Mouse (Mus musculus) CD4-positive, CD25-positive, alpha-beta regulatory T cell, adult 2 months (primary cell): Measurements from ENCODE around the gene Gm4763.
A peak's percentile ranks its signal among the peaks of the same experiment; 100 is the strongest.
"Not testable (repeated sequence)": the region's sequence is repeated elsewhere in the genome, so short reads cannot be mapped to it uniquely, and the experiment has no call there.

ENCODE experiments used
- DNase-seq: peaks from one replicate; pipeline ENCODE4 v3.0.0-alpha.2; 2012; ENCODE audit warnings: low read depth, low spot score

Gene Gm4763

DNA sequence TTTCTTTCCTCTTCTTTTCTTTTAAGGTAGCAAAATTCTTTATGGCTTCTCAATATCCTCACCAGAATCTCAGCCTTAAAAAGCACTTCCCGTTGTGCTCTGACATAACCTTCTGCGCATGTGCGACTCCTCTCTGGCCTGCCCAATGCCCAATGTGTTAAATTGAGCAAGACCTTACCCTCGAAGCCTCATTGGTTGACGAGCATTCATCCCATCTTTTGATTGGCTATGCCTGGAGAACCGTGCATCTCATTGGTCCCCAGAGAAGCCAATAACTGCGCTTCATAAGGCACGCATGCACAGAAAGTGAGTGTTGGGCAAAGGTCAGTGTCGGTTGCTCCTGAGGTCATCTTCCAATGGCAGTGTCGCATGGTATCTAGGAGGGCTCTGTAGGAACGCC lies at the start of gene Gm4763:
Gene Gm4763, minus strand, starts transcription at position 101 of the 400 bp plus-strand sequence.
- not testable (repeated sequence) for DNase-seq

DNA sequence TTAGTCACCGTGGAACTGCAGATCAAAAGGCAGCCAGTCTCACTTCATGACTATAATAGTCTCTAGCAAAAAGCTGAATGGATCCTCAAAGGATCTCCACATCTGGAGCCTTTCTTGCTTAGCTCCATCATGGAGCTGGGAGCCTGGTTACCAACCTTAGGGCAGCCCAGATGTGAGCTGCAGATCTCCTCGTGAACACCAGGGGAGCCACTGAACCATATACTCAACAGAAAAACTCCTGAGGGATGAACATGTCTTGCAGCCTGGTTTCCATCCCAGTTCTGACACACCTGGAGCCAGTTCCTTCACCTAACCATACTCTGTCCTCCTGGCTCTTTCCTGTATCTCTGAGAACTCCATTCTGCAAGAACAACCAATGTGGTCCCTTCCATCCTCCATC lies 49.4 kb upstream of the Gm4763 start:
- no peak for DNase-seq

DNA sequence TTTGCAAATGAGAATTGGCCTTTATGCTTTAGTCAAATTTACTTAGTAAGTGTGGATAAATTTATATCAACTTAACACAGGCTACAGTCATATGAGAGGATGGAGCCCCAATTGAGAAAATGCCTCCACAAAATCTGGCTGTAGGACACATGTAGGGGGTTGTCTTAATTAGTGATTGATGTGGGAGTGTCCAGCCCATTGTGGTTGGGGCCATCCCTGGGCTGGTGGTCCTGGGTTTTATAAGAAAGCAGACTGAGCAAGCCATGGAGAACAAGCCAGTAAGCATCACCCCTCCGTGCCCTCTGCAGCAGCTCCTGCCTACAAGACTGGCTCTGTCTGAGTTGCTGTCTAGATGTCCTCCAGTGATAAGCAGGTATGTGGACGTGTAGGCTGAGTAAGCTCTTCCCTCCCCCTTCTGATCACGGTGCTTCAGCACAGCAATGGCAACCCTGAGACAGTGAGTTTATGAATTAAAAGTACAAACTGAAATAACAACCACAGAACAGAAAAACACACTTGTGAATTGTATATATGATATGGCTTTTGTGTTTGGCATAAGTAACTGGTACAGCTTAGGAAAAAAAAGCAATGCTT lies 47.3 kb upstream of the Gm4763 start:
- no peak for DNase-seq

DNA sequence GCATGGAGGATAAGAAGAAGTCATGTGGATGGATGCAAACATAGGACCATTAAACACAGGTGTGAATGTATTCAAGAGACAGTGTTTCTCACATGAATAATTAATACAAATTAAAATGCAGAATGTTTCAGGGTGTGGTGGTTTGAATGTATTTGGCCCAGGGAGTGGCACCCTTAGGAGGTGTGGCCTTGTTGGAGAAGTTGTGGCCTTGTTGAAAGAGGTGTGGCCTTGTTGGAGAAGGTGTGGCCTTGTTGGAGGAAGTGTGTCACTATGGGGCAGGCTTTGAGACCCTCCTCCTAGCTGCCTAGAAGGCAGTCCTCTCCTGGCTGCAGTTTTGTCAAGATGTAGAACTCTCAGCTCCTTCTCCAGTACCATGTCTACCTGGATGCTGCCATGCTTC lies 44.7 kb upstream of the Gm4763 start:
- no peak for DNase-seq

DNA sequence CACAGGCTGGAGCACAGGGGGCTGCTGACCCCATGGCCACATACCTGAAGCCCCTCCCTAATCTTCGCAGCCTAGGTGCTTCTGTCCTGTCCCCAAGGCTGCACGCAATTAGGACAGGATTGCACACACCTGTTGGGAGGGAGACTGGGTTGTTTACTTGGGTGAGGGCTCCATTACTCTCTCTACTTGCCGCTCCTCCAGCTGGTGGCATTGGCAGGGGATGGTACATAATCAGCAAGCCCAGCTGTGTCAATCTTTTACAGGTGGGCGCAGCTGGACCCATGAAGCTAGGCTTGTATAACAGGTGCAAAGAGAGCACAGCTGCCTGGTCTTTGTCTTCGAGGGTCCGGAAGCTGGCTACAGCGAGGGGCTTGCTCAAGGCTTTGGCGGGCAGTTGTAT lies 35.9 kb upstream of the Gm4763 start:
- no peak for DNase-seq

DNA sequence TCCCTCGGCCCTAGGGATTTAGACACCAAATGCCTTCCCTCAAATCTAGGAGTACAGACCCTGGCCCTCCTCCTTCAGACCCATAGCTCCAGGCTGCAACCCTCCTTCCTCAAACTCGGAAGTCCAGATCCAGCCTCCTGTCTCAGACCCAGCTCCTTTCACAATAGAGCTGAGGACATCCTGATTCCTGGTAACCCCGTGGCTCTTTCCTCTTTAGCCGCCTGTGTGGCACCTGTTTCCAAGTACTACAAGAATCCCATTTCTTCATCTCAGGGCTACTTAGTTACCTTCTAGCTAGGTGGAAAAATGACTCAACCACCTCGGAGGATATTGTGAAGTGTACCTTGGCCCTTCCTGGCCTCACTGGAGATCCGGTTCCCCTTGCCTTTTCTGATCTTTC lies 34.5 kb upstream of the Gm4763 start:
- no peak for DNase-seq

DNA sequence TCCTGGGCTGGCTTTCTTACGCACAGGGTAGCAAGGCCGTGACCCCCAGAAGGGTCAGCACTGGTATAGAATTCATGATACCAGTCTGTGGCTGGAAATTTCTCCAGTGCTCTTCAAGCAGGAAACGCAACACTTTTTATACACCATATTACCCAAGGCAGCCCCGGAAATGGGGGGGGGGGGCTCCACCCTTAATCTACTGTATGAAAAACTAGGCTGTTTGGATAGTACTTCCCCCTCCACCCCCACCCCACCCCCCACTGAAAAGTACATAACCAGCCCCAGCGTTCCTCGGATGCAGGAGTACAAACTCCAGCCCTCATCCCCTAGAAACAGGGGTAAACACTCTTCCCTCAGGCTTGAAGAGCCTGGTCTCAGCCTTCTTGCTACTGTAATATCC lies 33.5 kb upstream of the Gm4763 start, which contains the start of gene Cd177:
Gene Cd177, minus strand, starts transcription at position 101 of the 400 bp plus-strand sequence.
- no peak for DNase-seq

DNA sequence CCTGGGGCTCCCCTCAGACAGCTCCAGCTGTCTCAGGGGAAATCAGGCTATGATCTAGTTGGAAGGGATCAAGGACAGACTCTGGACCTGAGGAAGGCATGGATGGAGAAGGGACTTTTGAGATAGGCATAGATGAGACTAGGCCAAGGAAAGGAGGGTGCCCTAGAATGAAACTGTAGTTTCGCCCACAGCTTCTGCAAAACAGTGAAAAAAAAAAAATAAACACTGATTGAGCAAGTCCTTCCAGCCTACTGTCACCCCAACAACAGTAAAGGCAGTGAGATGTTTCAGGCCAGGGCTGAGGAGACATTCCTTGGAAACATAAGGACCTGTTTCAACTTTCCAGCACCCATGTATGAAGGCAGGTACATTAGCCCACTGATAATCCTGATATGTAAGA lies 31.8 kb upstream of the Gm4763 start:
- DNase-seq: no peak

DNA sequence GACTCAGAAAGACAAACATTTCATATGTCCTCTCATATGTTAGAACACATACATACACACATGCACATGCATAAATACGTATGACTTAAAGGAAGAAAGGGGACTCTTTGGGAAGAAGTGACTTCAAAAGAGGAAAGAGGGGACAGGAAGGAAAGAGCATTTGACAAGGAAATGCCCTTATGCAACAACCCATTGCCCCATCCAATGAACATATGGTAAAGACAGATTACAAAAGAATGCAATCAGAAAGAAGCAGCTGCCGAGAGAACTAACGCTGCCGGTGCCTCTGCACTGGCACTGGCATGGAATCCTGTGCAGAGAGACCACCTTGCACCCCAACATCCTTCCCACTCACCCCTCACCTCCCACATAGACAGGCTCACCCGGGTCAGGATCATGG lies 26.8 kb upstream of the Gm4763 start:
- no peak for DNase-seq

DNA sequence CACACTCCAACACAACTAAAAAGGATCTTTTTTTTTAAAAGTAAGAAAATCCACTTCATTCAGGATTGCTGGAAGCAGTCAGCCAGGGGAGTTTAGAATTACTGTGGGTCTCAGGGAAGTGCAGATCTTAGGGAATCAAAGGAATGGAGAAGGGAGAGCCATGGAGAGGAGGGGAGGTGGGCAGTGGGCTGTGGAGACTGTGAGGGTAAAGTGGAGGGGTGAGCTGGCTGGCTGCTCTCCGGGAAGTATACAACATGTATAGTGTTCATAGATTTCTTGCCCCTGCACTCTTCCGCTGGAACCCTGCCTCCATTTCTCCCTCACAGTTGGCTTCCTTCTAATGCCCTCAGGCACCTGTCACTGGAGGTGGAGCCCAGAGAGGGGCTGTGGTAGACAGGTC lies 24.9 kb upstream of the Gm4763 start:
- DNase-seq: no peak

DNA sequence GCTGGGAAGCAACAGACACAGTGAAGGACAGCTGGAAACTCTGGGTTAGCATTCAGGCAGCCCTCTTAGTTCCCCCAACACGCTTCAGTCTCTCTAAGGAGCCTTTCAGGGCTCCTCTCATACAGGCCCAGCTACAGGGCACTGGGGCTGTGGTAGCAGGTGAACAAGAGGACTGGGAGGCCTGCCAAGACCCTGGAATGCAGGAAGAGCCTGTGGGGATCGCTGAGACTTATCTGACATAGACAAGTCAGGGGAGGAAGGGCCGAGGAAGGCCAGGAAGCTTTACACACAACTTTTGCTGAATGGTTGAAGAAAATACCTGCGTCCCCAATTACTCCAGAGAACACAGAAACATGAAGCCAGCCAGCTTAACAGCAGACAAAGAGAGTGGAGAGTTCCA lies 24.0 kb upstream of the Gm4763 start:
- no peak for DNase-seq

DNA sequence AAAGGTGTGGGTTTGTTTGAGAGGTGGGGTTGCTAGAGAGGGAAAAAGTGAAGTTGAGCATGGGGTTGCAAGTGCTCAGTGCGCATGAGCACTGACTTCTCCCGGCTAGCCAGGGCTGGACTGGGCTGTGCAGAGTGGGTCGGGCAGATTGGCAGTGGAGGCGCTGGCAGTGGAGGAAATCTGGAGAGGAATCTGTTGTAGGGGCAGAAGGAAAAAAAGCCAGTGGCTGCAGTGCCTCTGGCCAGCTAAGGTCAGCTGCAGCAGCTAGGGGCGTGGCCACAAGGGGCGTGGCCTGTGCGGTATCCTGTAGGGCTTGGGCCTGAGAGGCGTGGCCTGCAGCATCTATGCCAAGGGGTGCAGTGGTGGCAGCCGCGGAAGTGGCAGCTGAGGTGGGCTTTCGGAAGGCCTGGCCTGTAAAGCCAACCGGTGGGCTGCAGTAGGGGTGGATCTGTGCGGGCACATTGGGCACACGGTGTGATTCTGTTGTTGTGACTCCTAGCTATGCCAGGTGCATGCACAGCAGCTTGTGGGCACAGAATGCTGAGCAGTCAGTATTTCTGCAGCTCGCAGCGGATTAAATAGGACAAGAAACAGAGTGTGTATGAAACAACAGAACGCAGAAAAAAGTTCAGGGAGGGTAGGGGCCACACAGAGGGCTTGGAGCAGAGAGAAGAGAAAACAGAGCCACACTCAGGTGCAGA lies 9.4 kb upstream of the Gm4763 start:
- DNase-seq: peak; percentile 8

DNA sequence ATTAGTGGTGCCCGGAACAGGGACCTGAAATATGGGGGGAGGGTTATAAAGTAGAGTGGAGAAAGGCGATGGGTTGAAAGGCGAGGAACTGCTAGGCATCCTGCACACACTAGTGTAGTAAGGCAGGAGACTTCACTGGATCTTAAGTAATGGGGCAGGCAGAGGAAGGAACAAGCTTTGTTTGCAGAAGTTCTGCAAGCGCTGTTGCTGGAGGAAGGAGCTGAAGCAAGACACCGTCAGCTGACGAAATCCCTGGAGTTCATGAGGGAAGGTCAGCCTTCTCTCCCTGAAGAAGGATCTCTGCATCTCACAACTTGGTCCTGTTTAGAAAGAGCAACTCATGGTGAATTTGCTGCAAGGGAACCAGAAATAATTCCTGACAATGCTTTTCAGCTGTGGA lies 11.7 kb downstream of the Gm4763 start:
- no peak for DNase-seq

DNA sequence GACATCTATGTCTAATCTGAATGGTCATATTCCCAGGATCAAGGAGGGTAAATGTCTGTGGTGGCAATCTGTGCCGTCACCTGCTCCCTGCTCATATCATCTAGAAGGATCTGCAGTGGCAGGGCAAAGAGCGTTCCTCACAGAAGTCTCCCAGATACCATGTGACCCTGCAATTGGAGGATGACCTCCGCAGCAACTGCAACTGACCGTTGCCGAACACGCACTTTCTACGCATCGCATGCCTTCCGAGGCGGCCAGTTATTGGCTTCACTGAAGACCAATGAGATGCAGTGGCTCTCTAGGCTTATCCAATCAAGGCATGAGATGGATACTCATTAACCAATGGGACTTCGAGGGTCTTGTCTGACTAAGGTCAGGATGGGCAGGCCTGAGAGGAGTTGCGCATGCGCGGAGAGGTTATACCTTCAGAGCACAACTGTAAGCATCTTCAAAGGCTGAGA lies 17.8 kb downstream of the Gm4763 start, which contains the start of gene BC049730:
Gene BC049730, plus strand, starts transcription at position 411 of the 461 bp plus-strand sequence.
- DNase-seq: no peak

DNA sequence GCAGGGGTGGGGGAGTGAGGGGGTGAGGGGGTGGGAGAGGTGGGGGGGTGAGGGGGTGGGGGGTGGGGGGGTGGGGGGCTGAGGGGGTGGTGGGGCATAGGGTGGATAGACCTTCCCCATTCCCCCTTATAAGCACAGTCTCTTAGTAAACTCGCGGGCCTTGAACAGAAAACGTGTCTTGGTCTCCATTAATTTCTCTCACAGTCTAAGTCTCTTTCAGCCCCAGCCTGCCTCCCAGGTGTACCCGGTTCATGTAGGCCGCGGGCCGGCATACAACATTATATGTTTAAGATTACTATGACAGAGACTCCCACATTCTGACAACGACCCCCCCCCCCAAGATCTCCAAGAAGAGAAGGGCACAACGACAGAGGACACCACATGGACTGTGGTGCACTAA lies 23.9 kb downstream of the Gm4763 start:
- not testable (repeated sequence) for DNase-seq

DNA sequence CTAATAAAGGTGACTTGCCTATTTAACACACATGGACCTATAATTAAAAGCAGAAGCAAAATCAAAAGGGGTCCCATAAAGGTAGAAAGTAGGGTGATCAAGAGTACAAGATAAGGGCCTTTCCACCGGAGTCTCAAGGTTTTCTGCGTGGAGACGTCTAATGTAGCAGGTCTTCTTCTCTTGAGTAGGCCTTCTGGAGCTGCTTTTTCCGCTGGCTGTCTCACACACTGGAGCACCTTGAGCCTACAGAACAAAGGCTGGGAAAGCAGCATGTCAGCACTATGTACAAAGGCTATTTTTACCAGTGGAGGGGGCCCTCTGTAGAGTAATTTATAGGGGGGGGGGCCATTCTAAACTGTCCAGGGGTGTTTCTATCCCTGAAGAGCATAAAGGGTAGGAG lies 28.8 kb downstream of the Gm4763 start:
- DNase-seq: not testable (repeated sequence)

DNA sequence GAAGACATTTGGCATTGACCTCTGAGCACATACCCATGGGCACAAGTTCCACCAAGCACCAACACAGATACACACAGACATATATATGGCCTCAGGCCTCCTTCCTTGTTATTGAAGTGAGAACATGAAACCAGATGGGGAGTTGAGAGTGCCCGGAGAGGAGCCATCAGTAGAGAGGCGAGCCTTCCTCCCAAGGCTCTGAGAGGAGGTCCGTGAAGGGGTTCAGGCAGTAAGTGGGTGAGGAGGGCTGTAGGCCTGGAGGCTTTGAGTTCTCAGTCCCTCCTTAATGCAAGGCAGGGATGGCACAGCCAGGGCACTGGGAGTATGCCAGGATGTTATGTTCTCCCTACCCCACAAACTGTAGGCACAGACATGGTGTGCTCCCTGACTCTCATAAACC lies 34.0 kb downstream of the Gm4763 start:
- not testable (repeated sequence) for DNase-seq

DNA sequence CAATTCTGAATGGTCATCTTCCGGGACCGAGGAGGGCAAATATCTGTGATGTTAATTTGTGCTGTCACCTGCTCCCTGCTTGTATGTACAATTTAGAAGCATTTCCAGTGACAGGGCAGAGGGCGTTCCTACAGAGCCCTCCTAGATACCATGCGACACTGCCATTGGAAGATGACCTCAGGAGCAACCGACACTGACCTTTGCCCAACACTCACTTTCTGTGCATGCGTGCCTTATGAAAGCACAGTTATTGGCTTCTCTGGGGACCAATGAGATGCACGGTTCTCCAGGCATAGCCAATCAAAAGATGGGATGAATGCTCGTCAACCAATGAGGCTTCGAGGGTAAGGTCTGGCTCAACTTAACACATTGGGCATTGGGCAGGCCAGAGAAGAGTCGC lies 39.2 kb downstream of the Gm4763 start:
- not testable (repeated sequence) for DNase-seq

DNA sequence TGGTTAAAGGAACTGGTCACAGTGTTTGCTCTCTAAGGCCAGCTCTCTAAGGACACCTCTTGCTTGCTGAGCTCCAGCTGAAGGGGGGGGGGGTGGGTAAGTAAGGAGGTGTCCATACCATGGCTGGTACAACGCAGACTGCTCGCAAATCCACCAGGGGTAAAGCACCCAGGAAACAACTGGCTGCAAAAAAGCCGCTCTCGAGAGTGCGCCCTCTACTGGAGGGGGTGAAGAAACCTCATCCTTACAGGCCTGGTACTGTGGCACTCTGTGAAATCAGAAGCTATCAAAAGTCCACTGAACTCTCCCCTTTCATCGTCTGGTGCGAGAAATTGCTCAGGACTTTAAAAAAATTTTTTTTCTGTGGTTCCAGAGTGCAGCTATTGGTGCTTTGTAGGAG lies 42.6 kb downstream of the Gm4763 start:
- peak; percentile 43 for DNase-seq

DNA sequence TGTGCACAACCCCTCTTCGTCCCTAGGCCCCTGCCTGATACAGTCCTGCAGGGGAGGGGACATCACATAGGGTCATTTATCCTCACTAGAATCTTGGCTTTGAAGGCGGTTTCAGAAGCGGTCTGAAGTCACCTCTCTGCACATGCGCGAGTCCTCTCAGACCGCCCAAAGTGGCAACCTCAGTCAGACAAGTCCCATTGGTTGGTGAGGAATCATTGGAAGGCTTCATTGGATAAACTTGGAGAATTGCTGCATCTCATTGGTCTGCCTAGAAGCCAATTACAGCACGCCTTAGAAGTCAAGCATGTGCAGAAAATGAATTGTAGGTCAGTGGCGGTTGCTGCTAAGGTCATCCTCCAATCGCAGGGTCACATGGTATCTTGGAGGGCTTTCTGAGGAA lies 50.1 kb downstream of the Gm4763 start, which contains the start of gene Tex101:
Gene Tex101, minus strand, starts transcription at position 101 of the 400 bp plus-strand sequence.
- no peak for DNase-seq

DNA sequence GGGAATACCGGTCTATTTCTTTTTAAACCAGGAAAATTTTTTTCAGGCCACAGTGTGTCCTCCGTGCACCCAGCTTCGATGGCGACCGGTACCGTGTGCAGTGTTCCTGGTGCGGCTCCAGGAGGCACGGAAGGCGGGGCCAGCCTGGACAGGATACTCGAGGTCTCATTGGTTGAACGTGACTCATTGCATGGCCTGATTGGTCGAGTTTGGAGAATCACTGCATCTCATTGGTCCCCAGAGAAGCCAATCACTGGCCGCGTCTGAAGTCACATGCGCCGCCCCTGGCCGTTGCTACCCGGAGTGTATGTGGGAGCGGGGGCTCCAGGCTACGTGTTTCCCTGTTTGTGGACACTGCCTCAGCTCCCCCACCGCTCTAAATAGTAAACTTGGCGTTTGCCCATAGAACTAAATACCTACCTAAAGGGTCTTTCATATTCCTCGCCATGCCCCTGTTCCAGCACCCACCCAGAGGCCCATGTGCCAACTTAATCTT lies 54.7 kb downstream of the Gm4763 start:
- no peak for DNase-seq
